Mouse (Mus musculus): ENCODE measurements around the gene Mlh1. TPM values are rescaled to one million over a fixed set of nuclear protein-coding genes. Genes with fewer than 3 reads are reported as not detected.

The Mlh1 gene
- polyA plus RNA-seq, 2 experiments = 33.5 to 52.2 TPM

DNA sequence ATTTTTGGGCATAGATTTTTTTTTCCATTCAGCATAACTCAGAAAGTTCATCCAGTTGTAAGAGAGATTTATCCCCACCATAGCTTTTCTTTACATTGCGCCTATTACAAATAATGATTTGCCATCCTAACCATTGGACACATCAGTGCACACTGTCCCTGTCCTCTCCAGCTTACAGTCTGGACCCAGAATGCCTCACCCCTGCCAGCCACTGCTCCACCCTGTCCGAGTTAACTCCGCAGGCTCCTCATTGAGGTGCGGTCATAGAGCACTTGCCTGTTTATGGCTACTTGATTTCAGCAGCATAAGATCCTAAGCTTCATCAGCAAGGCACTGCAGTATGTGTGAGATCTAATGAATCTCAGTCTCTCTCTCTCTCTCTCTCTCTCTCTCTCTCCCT, 61.2 kb downstream of the Mlh1 start:
- no peak overlapping the region for H3K4me3 ChIP-seq (replicated peaks; ENCODE audit: low read length)
- peaks cover 24% of the 10 kb centered on the region for H3K36me3 ChIP-seq (ENCODE audit: control insufficient read depth, insufficient read depth, low read length)
- WGBS = 87% methylated on average over 4 of the region's 4 CpGs
- TF ChIP-seq POLR2A (IDR thresholded peaks at IDR 0.05; ENCODE audit: borderline replicate concordance, extremely low read depth, insufficient read depth, insufficient read length) = no peak
- no peaks in the 10 kb centered on the region for H3K9me3 ChIP-seq (ENCODE audit: control insufficient read depth, low read length)
- H3K4me2 ChIP-seq (replicated peaks; ENCODE audit: low read depth, low read length, severe bottlenecking) = no peak overlapping the region
- H3K4me1 ChIP-seq (ENCODE audit: control insufficient read depth, insufficient read depth, low read length) = peaks cover 5% of the 10 kb centered on the region; the same call in 1 of the 2 replicates
- ATAC-seq (ENCODE audit: low FRiP score, low read depth) = no peak
- no peak for DNase-seq (ENCODE audit: low spot score)
- no peak overlapping the region for H3K27ac ChIP-seq (replicated peaks; ENCODE audit: low read depth, low read length)
- no peaks in the 10 kb centered on the region for H3K27me3 ChIP-seq (ENCODE audit: control insufficient read depth, insufficient read depth, low read length)
- no peak overlapping the region for H3K9ac ChIP-seq (ENCODE audit: low read depth, low read length, severe bottlenecking)

DNA sequence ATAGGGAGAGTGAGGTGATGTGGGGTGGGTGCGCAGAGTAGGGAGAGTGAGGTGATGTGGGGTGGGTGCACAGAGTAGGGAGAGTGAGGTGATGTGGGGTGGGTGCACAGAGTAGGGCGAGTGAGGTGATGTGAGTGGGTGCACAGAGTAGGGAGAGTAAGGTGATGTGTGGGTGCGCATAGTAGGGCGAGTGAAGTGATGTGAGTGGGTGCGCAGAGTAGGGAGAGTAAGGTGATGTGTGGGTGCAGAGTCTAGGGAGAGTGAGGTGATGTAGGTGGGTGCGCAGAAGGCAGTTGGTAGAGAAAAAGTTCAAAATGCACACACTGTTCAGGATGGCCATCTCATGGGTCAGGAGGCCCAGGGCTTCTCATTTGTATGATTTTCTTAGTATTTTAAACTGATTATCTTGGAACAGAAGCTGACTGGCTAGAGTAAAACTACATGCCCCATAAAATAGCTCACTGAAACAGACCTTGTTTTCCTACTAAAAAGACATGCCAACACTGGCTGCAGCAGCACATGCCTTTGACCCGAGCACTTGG, 62.4 kb downstream of the Mlh1 start:
- Histone ChIP-seq H3K4me1 (ENCODE audit: control insufficient read depth, insufficient read depth, low read length) (no peaks in the 10 kb centered on the region), H3K9ac (ENCODE audit: low read depth, low read length, severe bottlenecking) (no peak overlapping the region), H3K4me2 (replicated peaks; ENCODE audit: low read depth, low read length, severe bottlenecking) (no peak overlapping the region), H3K27ac (replicated peaks; ENCODE audit: low read depth, low read length) (no peak overlapping the region), H3K9me3 (ENCODE audit: control insufficient read depth, low read length) (no peaks in the 10 kb centered on the region), H3K27me3 (ENCODE audit: control insufficient read depth, insufficient read depth, low read length) (no peaks in the 10 kb centered on the region), H3K4me3 (replicated peaks; ENCODE audit: low read length) (no peak overlapping the region), H3K36me3 (ENCODE audit: control insufficient read depth, insufficient read depth, low read length) (peaks cover 16% of the 10 kb centered on the region)
- ATAC-seq (ENCODE audit: low FRiP score, low read depth) (no peak), DNase-seq (ENCODE audit: low spot score) (no peak)
- no peak for TF ChIP-seq POLR2A (IDR thresholded peaks at IDR 0.05; ENCODE audit: borderline replicate concordance, extremely low read depth, insufficient read depth, insufficient read length)
- WGBS = 90% methylated on average over 7 of the region's 7 CpGs

DNA sequence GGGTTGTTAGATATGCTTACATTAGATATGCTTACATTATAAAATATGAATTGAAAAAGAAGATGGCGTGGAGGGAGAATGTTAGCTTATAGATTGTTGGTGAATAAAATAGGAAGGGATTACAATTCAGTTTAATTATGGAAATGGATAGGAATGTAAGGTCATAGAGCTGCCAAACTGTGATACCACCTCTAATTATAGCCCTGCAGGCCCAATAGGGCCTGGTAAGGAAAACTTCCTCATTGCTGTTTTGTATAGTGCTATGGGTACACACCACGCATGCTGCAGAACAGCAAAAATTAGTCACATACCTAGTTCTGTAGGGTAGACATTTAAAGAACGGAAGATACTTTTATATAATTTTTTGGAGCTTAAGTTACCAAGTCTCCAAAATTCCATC, 63.4 kb downstream of the Mlh1 start:
- Histone ChIP-seq H3K4me3 (replicated peaks; ENCODE audit: low read length) (no peak overlapping the region), H3K9ac (ENCODE audit: low read depth, low read length, severe bottlenecking) (no peak overlapping the region), H3K27me3 (ENCODE audit: control insufficient read depth, insufficient read depth, low read length) (no peaks in the 10 kb centered on the region), H3K4me2 (replicated peaks; ENCODE audit: low read depth, low read length, severe bottlenecking) (no peak overlapping the region), H3K9me3 (ENCODE audit: control insufficient read depth, low read length) (no peaks in the 10 kb centered on the region), H3K27ac (replicated peaks; ENCODE audit: low read depth, low read length) (no peak overlapping the region), H3K4me1 (ENCODE audit: control insufficient read depth, insufficient read depth, low read length) (no peaks in the 10 kb centered on the region), H3K36me3 (ENCODE audit: control insufficient read depth, insufficient read depth, low read length) (peaks cover 10% of the 10 kb centered on the region)
- 99% methylated on average over 3 of the region's 3 CpGs for WGBS
- no peak for TF ChIP-seq POLR2A (IDR thresholded peaks at IDR 0.05; ENCODE audit: borderline replicate concordance, extremely low read depth, insufficient read depth, insufficient read length)
- ATAC-seq (ENCODE audit: low FRiP score, low read depth) (no peak), DNase-seq (ENCODE audit: low spot score) (no peak)

DNA sequence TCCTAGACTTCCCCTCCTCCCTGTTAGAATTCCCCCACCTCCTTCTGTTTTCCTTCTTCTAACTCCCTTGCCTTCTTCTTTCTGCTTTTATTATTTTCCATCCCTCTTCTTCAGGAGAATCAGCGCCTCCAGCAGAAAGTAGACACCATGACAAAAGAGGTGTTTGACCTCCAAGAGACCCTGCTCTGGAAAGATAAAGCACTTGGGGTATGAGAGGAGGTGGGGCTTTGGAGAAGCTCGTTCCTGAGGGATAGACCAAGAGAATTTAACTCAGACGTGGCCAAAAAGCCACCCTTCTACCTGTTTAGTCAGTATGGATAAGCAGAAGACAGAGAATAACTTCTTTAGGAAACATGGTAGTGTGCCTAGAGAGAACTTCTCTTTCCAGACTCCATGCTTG, 63.9 kb downstream of the Mlh1 start:
- Histone ChIP-seq H3K4me2 (replicated peaks; ENCODE audit: low read depth, low read length, severe bottlenecking) (no peak overlapping the region), H3K36me3 (ENCODE audit: control insufficient read depth, insufficient read depth, low read length) (peaks cover 10% of the 10 kb centered on the region), H3K4me1 (ENCODE audit: control insufficient read depth, insufficient read depth, low read length) (no peaks in the 10 kb centered on the region), H3K9ac (ENCODE audit: low read depth, low read length, severe bottlenecking) (no peak overlapping the region), H3K27ac (replicated peaks; ENCODE audit: low read depth, low read length) (no peak overlapping the region), H3K27me3 (ENCODE audit: control insufficient read depth, insufficient read depth, low read length) (no peaks in the 10 kb centered on the region), H3K4me3 (replicated peaks; ENCODE audit: low read length) (no peak overlapping the region), H3K9me3 (ENCODE audit: control insufficient read depth, low read length) (no peaks in the 10 kb centered on the region)
- ATAC-seq (ENCODE audit: low FRiP score, low read depth) (no peak), DNase-seq (ENCODE audit: low spot score) (no peak)
- no peak for TF ChIP-seq POLR2A (IDR thresholded peaks at IDR 0.05; ENCODE audit: borderline replicate concordance, extremely low read depth, insufficient read depth, insufficient read length)
- WGBS = 55% methylated on average over 3 of the region's 3 CpGs

DNA sequence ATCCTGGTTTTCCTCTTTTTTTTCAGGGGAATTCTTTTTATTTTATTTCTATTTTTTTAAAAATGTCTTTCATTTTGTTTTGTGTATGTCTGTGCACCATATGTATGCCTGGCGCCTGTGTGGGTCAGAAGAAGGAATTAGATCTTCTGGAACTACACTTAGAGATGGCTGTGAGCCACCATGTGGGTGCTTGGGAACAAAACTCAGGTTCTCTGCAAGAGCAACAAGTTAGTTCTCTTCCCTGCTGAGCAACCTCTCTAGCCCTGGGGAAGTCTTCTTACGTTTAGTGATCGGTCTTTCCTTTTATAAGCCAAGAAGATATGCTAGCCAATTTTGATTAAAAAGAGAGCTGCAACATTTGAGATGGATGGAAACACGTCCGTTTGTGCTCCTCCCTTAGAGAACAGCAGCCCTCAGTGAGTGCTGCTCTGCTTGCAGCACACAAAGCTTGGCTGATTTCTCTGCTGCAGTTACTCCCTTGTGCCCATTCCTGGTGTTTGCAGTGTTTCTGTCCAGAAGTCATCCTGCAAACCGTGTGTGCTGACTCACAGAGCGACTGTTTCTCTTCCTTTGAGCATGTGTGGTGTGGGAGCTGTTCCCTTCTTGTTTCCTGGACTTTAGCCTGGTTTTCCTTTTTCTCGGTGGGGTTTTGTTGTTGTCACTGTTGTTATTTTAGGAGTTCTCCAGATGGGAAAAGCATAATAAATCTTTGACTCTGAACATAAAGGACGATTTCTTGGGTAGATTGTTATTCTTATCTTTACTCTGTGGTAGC, 66.8 kb downstream of the Mlh1 start:
- TF ChIP-seq POLR2A (IDR thresholded peaks at IDR 0.05; ENCODE audit: borderline replicate concordance, extremely low read depth, insufficient read depth, insufficient read length) = no peak
- no peak overlapping the region for H3K4me3 ChIP-seq (replicated peaks; ENCODE audit: low read length)
- no peaks in the 10 kb centered on the region for H3K4me1 ChIP-seq (ENCODE audit: control insufficient read depth, insufficient read depth, low read length)
- no peaks in the 10 kb centered on the region for H3K27me3 ChIP-seq (ENCODE audit: control insufficient read depth, insufficient read depth, low read length)
- H3K9me3 ChIP-seq (ENCODE audit: control insufficient read depth, low read length) = no peaks in the 10 kb centered on the region
- H3K9ac ChIP-seq (ENCODE audit: low read depth, low read length, severe bottlenecking) = no peak overlapping the region
- no peak for ATAC-seq (ENCODE audit: low FRiP score, low read depth)
- no peak overlapping the region for H3K4me2 ChIP-seq (replicated peaks; ENCODE audit: low read depth, low read length, severe bottlenecking)
- no peak overlapping the region for H3K27ac ChIP-seq (replicated peaks; ENCODE audit: low read depth, low read length)
- WGBS = 63% methylated on average over 9 of the region's 9 CpGs
- DNase-seq (ENCODE audit: low spot score) = peak; percentile 4
- H3K36me3 ChIP-seq (ENCODE audit: control insufficient read depth, insufficient read depth, low read length) = peaks cover 23% of the 10 kb centered on the region

Measured in limb, embryonic 14.5 days (tissue).